Mouse (Mus musculus) E14TG2a.4 (cell line): ENCODE results near the gene Cep70.

ENCODE experiments used
- H3K27me3 ChIP-seq: 2 replicates; pipeline ENCODE4 v1.6.1; 2014; ENCODE audit warnings: low read length, control low read depth; ENCODE audit not compliant: insufficient read depth
- H3K36me3 ChIP-seq: 2 replicates; pipeline ENCODE4 v1.6.1; 2014; ENCODE audit warnings: low read length, control low read depth; ENCODE audit not compliant: insufficient read depth
- H3K4me1 ChIP-seq: replicated peaks from 2 replicates; pipeline ENCODE4 v1.6.1; 2014; ENCODE audit warnings: low read depth, low read length, control low read depth
- H3K4me3 ChIP-seq: replicated peaks from 2 replicates; pipeline ENCODE4 v1.5.1; 2014; ENCODE audit warnings: mild to moderate bottlenecking, low read length
- H3K9me3 ChIP-seq: 2 replicates; pipeline ENCODE4 v1.6.1; 2014; ENCODE audit warnings: low read length, control low read depth
- CTCF ChIP-seq: conservative IDR thresholded peaks from 2 replicates; pipeline ENCODE4 v1.5.1; 2014; ENCODE audit warnings: low read length
- NANOG ChIP-seq: IDR thresholded peaks from 2 replicates; pipeline ENCODE4 v1.6.1; 2014; ENCODE audit warnings: borderline replicate concordance, low read length, mixed read lengths
- POU5F1 ChIP-seq: IDR thresholded peaks from 2 replicates; pipeline ENCODE4 v1.6.1; 2014; ENCODE audit warnings: low read length, borderline replicate concordance

Gene Cep70

DNA sequence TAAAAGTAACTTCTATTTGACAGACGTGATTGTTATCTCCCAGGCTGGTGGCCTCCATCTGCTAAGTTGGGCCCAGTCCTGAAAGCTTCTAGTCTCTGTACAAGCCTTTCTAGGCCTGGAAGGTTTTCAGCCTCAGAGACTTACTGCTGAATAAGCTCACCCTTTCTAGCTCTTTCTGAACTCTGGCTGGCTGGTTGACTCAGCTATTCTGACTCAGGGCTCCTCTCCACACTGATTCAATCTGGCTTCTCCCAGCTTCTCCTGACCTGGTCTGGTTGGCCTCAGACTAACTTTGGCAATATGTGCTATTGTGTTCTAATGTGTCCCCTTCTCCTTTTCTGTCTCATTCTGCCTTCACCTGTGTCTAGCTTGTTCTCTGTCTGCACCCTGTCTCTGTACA lies 3.9 kb upstream of the Cep70 start:
- Histone ChIP-seq H3K36me3 (no peaks in the 10 kb centered on the region), H3K4me1 (peaks cover 15% of the 10 kb centered on the region), H3K9me3 (peaks cover 4% of the 10 kb centered on the region), H3K27me3 (0 out of 2 replicates have a peak, but pooled peaks cover 3% of the 10 kb centered on the region), H3K4me3 (no peak overlapping the region)
- TF ChIP-seq CTCF (no peak), NANOG (no peak), POU5F1 (no peak)

DNA sequence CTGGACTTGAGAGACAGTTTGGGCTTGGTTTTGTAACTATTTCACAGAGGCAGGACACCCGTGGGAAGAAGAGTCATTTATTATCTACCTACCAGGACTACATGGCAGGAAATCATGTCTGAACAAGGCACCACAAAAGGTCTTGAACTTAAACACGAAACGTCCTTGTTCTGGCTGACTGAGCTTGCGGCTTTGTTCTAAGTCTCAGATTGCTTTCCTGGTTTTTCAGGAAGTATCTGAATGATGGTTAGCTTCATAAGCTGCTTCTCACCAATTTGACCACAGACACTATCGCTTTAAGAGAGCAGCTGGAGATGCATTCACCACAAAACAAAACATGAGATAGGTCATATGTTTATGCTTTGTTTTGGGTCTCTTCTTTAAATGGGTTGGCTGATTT lies 2.6 kb upstream of the Cep70 start:
- H3K9me3 ChIP-seq: peaks cover 4% of the 10 kb centered on the region
- H3K36me3 ChIP-seq: 0 out of 2 replicates have a peak, but pooled peaks cover 8% of the 10 kb centered on the region
- H3K4me1 ChIP-seq: peaks cover 28% of the 10 kb centered on the region
- no peak for TF ChIP-seq CTCF
- no peak for TF ChIP-seq POU5F1
- TF ChIP-seq NANOG: no peak
- 0 out of 2 replicates have a peak, but pooled peaks cover 3% of the 10 kb centered on the region for H3K27me3 ChIP-seq
- H3K4me3 ChIP-seq: no peak overlapping the region

GRCm38 (mm10) chr9:99242035-99242434 lies 1.1 kb upstream of the Cep70 start:
- peaks cover 4% of the 10 kb centered on the region for H3K9me3 ChIP-seq
- H3K36me3 ChIP-seq: peaks cover 21% of the 10 kb centered on the region
- no peak overlapping the region for H3K4me3 ChIP-seq
- TF ChIP-seq CTCF (peak; percentile 87), NANOG (no peak)
- peaks cover 34% of the 10 kb centered on the region for H3K4me1 ChIP-seq
- 0 out of 2 replicates have a peak, but pooled peaks cover 3% of the 10 kb centered on the region for H3K27me3 ChIP-seq

DNA sequence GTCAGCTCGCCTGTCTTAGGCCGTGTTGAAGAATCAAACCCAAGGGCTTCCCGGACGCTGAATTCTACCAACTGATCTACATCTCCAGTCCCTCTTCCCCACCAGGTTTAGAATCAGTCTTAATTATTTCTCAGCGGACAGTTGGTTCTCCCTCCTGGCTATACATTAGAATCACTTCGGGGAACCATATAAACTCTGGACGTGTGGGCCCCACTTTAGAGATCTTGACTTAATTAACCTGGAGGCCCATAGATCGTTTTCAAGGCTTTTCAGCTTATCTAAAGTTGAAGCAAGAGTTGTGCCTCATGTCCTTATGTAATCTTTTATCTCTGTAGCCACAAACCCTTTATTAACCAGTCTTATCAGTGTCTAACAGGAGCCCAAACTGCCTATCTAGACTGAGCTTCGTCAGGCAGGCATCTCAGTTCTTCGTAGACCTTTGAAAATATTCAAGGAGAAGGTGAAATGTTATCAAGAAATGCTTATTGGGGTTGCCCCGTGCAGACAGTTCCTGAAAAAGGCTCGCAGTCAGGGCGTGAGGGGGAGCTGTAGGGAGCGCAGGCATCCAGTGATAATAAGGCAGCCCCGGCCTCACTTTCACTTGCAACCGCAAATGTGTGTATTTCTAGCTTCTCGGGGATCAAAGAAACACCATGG lies 506 bp upstream of the Cep70 start:
- Histone ChIP-seq H3K27me3 (0 out of 2 replicates have a peak, but pooled peaks cover 3% of the 10 kb centered on the region), H3K9me3 (peaks cover 4% of the 10 kb centered on the region), H3K4me1 (peaks cover 40% of the 10 kb centered on the region), H3K36me3 (peaks cover 27% of the 10 kb centered on the region), H3K4me3 (peak overlapping the region; percentile 94)
- no peak for TF ChIP-seq NANOG
- no peak for TF ChIP-seq POU5F1
- TF ChIP-seq CTCF: no peak

DNA sequence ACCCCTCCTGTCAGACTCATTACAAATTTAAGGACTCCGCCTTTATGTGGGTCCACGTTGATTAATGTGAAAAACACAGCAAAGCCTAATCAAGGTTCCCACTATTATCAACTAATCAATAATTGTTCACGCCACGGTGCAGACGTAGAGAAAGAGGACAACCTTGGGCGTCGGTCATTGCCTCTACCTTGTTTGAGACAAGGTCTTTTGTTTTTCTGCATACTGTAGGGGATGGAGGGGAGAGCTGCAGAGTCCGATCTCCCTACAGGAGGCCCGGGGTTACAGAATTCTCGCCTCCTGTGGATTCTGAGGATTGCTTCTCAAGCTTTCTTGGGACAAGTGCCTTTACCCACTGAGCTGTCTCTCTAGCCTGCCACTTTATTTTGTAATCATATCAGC lies 727 bp downstream of the Cep70 start:
- Histone ChIP-seq H3K9me3 (peaks cover 4% of the 10 kb centered on the region), H3K4me1 (peaks cover 52% of the 10 kb centered on the region), H3K36me3 (peaks cover 35% of the 10 kb centered on the region), H3K4me3 (peak overlapping the region; percentile 94), H3K27me3 (no peaks in the 10 kb centered on the region)
- TF ChIP-seq POU5F1: no peak

- no peak for TF ChIP-seq NANOG
- no peak for TF ChIP-seq CTCF
- no peak for TF ChIP-seq POU5F1
- peaks cover 84% of the 10 kb centered on the region for H3K4me1 ChIP-seq
- no peak overlapping the region for H3K4me3 ChIP-seq
- no peaks in the 10 kb centered on the region for H3K27me3 ChIP-seq
- H3K36me3 ChIP-seq: peaks cover 49% of the 10 kb centered on the region
- H3K9me3 ChIP-seq: no peaks in the 10 kb centered on the region
These were observed 5.1 kb downstream of the Cep70 start for GRCm38 (mm10) chr9:99248304-99248703.

- Histone ChIP-seq H3K27me3 (no peaks in the 10 kb centered on the region), H3K36me3 (peaks cover 51% of the 10 kb centered on the region), H3K4me3 (no peak overlapping the region)
These were observed 5.7 kb downstream of the Cep70 start for GRCm38 (mm10) chr9:99248906-99249305.

GRCm38 (mm10) chr9:99253861-99254260 lies 10.7 kb downstream of the Cep70 start:
- H3K27me3 ChIP-seq: no peaks in the 10 kb centered on the region
- H3K4me3 ChIP-seq: peak overlapping the region; percentile 39
- peaks cover 56% of the 10 kb centered on the region for H3K36me3 ChIP-seq
- TF ChIP-seq CTCF: no peak
- no peak for TF ChIP-seq POU5F1
- no peak for TF ChIP-seq NANOG
- peaks cover 13% of the 10 kb centered on the region; the same call in 1 of the 2 replicates for H3K9me3 ChIP-seq
- peaks cover 78% of the 10 kb centered on the region for H3K4me1 ChIP-seq

More at GRCm38 (mm10) chr9:99248906-99249305, 5.7 kb downstream of the Cep70 start:
- Histone ChIP-seq H3K9me3 (no peaks in the 10 kb centered on the region), H3K4me1 (peaks cover 89% of the 10 kb centered on the region)
- TF ChIP-seq CTCF: no peak
- no peak for TF ChIP-seq NANOG
- no peak for TF ChIP-seq POU5F1

- Histone ChIP-seq H3K9me3 (peaks cover 13% of the 10 kb centered on the region; the same call in 1 of the 2 replicates), H3K27me3 (no peaks in the 10 kb centered on the region), H3K4me1 (peaks cover 54% of the 10 kb centered on the region), H3K36me3 (peaks cover 65% of the 10 kb centered on the region), H3K4me3 (peak overlapping the region; percentile 35; the same call in 1 of the 2 replicates)
- TF ChIP-seq POU5F1 (no peak), NANOG (no peak), CTCF (no peak)
These were observed 13.0 kb downstream of the Cep70 start for GRCm38 (mm10) chr9:99256206-99256605.
